Mouse (Mus musculus) CD4-positive, CD25-positive, alpha-beta regulatory T cell, adult 9 weeks (primary cell): Measurements from ENCODE around the gene Itga8. TPM values are rescaled to one million over a fixed set of nuclear protein-coding genes. Genes with fewer than 3 reads are reported as not detected.

ENCODE experiments used
- polyA plus RNA-seq: library from polyadenylated mRNA; unstranded; fragments of 100-300 nt; shearing (Covaris generic); gene quantifications from one replicate; pipeline ENCODE4 v1.2.1, GENCODE M21; 2017

Itga8 gene
- polyA plus RNA-seq, result not detected

GRCm38 (mm10) chr2:12301431-12302170, at the start of gene Itga8:
TSS of gene Itga8 (minus strand) at chr2:12301922.

Other genes with a start within 250 kb of the Itga8 start
- gene Mindy3, start 117.5 kb upstream of the Itga8 start, polyA plus RNA-seq, result 49.0 TPM